Mouse (Mus musculus) cortical plate, adult 2 months (tissue): ENCODE data around the gene Gm16223.

Experiments used
- CTCF ChIP-seq: fragments of 200-500 bp; IDR thresholded peaks from 2 replicates; pipeline ENCODE4 v1.5.1; 2011; ENCODE audit warnings: mild to moderate bottlenecking, control low read depth, low read length; ENCODE audit not compliant: insufficient read depth; ENCODE audit errors: extremely low read depth
- POLR2A ChIP-seq: fragments of 200-500 bp; IDR thresholded peaks from 2 replicates; pipeline ENCODE4 v1.6.1; 2011; ENCODE audit warnings: mild to moderate bottlenecking, low read length, control low read depth; ENCODE audit not compliant: insufficient read depth; ENCODE audit errors: extremely low read depth

DNA sequence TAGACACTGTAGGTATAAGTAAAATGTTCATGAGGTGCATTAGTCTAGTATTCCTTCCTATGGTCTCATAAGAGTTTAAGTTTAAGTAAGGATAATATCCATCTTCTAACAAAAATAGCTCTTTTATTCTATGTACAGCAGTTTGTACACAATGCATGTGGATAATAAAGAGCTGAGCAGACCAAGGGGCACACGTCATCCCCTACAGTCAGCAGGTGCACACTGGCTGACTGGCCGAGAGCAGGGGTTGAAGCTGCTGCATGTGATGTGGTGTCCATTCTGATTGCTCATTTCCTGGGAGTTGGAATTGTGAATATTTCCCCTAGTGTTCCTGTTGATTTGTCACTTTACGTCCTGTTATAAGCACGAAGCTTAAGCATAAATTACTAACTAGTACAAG, 144.6 kb downstream of the Gm16223 start:
- TF ChIP-seq CTCF (no peak), POLR2A (no peak)
